Mouse (Mus musculus): Measurements from ENCODE around the gene Gm20721.

Gm20721 gene

DNA sequence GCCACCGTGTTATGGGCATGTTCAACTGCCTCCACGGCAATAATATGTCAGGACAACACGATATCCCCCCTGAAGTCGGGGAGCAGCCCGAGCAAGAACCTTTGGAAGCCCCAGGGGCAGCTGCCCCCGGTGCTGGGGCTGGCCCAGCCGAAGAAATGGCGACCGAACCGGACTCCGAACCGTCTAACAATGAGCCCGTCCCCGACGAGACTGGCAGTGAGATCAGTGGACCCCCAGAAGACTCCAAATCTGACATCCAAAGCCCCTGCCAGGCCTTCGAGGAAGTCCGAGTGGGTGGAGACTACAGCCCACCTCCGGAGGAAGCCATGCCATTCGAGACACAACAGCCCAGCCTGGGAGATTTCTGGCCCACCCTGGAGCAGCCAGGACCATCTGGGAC lies 48.7 kb downstream of the Gm20721 start:
- no peak for DNase-seq (ENCODE audit: low spot score)

DNA sequence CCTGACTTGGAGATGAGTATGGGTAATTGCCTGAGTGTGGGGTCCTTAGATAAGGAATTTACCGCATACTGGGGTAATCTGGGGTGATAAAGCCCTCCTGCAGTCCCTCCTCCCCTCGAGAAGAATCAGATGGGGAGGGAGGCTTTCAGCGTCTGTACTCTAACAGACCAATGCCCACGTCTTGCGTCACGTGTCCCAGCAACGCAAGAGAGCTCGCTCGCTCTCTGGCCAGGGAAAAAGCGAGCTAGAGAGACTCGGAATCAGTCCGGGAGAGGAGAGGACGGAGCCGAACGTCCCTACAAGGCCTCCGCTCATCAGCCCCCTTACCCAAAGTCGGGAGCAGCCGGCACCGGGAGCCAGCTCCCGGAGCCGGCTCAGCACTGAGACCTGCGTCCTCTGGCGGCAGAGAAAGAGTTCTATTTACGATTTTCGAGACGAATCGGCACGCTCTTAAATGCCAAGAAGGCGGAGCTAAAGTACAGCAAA lies 49.4 kb downstream of the Gm20721 start:
- peak; percentile 57 for DNase-seq (ENCODE audit: low spot score)

DNA sequence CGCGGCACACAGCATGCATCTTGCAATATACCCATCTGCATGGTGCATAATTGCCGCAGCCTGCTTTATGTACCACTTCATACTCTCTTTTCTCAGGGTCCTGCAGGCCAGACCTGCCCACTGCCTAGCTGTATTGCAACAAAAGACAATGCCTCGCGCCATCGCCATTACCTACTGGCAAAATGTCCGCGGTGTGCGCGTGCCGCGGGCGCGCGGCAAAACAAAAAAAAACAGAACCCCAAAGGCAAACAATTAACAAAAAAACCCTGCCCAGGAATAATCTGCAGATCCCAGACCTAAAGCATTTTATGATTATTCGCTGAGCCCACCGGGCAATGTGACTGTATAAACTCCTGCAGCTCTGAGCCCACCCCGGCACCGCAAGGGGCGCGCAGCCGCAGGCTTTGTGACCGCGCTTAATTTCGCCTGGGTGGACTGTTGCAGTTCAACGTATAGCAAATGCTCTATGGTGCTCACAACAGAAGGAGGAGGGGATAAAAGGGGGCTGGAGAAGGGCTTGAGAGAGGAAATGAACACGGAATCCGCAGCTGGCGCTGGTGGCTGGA lies 50.5 kb downstream of the Gm20721 start:
- DNase-seq (ENCODE audit: low spot score) = peak; percentile 64

DNA sequence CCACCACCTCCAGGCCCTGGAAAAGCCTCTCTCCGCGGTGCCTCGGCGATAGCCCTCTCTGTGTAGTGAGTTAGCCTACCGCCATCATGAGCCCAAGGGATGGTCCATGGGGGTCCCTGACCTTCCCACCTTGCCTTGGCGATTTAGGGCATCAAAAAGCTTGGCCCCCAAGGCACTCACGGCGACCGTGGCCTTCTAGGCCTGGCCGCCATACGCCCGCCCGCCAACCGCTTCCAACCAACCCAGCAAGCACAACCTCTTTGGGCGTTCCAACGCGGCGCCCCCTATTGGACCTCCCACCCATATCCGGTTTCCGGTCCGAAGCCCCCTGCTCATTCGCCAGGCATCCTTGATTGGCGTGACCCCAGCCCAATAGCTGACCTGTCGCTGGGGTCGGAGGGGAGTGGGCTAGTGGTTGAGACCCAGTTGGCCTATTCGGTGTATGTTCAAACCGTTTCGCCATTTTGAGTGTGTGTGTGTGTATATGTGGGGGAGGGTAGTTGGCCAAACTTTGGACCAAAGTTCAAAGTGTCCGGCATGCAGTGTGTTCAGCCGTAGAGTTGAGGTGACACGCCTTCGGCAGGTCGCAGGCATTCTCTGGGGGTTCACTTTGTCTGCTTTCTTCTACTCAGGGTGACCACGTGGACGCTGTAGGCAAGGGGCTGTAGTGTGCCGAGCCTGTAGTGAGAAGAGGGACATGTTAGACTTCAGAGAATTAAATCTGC lies 51.2 kb downstream of the Gm20721 start:
- DNase-seq (ENCODE audit: low spot score) = peak; percentile 99

DNA sequence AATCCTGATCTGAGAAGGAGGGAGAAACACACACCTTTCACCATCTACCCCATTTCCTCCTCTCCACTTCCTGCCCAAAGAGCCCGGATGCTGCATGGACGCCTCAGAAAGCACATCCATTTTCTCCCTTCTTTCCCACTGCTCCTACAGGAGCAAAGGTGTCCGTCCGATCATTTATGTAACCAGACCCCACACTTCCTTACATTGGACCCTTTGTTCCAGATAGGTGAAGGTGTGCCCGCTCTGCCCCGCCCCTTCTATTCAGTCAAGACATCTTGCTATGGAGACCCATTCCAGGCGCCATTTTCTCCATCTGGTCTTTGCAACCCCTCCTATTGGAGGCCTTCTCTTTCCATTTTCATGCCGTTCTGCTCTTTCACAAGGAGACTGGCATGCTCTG lies 52.1 kb downstream of the Gm20721 start:
- DNase-seq (ENCODE audit: low spot score) = peak; percentile 65

DNA sequence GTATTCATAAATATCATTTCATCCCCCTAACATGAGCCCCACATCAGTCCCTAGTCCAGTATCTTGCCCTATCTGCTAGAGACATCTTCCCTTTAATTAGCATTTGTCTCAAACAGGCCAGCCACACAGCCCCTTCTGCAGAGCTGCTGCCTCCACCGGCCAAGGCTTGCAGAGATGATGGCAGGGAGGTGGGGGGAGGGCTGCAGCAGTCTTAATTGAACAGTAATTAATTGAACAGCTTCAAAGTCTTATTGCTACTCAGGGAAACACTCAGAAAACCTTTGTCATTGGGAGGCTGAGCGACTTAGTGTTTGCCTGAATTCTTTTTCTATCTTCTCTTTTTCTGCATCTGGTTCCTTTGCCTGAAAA lies 54.9 kb downstream of the Gm20721 start:
- DNase-seq (ENCODE audit: low spot score) = no peak

DNA sequence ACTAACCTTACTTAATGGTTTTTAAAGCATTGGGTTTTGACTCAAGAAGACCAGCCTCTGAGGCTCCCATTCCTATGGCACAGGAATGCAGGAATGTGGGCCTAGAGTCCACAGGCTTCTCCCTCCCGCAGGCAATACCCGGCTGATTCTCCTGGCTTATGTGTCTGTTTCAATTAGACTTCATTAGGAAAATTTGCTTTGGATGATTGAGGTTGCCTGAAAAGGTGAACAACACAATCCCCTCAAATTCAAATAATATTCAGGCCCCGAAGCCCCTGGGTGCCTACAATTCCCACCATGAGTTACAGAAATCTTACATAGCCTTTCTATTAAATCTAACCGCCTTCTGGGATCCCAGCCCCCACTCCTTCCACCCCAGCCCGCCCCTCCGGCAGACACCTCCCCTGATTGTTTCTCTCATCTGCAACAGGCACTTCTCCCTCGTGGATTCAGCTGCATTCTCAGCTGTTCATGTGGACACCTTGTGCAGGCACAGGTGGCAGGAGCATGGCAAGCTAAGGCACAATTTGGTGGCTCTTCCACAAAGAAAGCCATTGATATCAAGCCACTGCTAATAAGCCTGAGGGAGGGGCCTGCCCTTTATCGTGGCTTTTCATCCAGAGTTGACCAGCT lies 55.4 kb downstream of the Gm20721 start:
- no peak for DNase-seq (ENCODE audit: low spot score)

DNA sequence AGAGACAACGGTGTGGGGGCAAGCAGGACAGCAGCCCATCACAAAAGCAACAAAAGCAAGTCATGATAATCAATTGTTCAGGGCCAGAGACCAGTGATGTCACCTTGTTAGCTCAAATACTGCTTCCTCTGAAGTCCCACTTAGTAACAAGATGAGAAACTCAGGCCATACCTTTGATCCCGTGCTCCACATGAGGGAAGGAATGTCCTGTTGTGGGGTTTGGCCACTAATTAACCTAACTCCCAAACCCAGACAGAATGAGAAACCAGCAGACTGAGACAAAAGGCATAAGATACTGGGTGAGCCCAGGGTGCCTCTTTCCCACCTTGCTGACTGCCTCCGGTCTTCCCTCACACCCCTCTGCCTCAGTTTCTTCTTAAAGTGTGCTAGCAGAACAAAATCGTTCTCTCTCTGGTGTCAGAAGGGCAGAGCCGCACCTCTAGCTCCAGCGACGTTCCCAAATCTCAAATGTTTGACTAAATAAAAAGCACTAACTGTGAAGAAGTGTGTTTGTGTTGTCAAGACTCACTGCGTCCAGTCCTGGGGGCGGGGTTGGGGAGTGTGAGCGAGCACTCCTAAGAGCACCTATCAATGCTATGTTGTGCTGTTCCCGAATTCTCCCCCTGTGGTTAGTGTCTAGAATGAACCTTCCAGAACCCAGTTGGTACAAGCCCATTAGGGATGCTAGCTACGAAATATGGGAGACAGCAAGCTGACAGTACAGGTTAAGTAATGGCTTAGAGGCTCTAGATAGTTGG lies 57.7 kb downstream of the Gm20721 start:
- no peak for DNase-seq (ENCODE audit: low spot score)

DNA sequence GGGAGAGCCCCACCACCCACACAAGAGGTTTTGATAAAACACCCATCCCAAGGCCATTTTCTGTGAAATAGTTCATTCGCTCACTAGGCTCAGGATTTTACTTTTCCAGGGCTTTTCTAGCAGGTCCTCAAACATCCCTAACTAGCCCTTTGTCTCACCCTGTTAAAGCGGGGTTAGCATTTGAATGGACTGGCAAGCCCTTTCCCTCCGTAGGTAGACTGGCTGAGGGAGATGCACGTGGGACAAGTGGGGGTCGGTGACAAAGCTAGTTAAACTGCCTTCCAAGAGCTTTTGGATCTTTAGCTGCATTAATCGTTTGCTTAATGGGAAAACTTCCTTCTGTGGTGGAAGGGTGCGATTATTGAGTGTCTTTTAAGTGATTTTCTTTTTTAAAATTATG lies 58.6 kb downstream of the Gm20721 start:
- no peak for DNase-seq (ENCODE audit: low spot score)

DNA sequence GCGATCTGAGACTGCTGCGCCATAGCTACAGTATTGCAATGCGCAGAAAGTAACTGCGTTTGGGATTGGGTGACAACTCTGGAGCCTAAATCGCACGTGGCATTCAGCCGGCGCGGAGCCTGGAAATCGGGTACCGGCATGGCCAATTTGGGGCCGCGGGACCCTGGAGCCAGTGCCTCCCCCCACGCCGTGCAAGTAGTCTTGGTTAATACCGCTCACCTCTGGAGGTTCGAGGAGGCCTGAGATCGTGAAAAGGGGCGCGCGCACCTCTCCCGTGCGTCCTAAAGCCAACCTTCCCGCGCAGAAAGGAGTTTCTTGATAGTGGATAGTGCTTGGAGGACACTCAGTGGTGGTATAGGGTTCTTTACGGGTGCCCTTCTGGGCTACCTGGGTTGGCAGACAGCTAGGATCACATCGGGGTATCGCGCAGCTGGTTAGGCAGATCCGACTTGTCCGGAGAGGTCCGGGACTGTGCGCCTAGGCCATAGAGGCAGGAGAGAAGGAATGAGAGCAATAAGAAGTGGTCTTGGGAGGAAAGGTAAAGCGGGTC lies 60.5 kb downstream of the Gm20721 start:
- no peak for DNase-seq (ENCODE audit: low spot score)

DNA sequence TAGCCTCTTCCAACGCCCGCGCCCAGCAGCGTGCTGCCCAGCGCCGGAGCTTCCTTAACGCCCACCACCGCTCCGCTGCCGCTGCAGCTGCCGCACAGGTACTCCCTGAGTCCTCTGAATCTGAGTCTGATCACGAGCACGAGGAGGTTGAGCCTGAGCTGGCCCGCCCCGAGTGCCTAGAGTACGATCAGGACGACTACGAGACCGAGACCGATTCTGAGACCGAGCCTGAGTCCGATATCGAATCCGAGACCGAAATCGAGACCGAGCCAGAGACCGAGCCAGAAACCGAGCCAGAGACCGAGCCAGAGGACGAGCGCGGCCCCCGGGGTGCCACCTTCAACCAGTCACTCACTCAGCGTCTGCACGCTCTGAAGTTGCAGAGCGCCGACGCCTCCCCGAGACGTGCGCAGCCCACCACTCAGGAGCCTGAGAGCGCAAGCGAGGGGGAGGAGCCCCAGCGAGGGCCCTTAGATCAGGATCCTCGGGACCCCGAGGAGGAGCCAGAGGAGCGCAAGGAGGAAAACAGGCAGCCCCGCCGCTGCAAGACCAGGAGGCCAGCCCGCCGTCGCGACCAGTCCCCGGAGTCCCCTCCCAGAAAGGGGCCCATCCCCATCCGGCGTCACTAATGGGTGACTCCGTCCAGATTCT lies 61.6 kb downstream of the Gm20721 start:
- DNase-seq (ENCODE audit: low spot score) = no peak

DNA sequence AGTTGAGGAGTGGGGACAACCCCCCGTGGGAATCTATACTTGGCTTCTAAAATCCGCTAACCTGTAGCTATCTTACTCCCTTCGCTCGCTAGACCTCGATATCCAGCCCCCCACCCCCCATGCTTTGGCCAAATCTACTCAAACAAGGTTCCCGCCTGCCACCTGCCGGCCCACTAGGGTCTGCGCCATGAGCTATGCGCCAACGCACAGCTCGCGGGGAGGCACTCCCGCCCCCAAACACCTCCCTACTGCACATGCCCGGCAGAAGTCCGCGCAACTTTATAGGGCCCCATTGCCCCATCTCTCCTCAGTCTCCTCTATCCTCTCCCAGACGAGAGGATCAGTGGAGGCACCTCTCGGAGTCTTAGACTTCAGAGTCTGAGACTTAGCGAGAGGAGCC lies 62.5 kb downstream of the Gm20721 start, which contains the start of gene Gnas:
Gene Gnas (plus strand): TSS at position 310 of the 400 bp plus-strand sequence.
- peak; percentile 47 for DNase-seq (ENCODE audit: low spot score)

DNA sequence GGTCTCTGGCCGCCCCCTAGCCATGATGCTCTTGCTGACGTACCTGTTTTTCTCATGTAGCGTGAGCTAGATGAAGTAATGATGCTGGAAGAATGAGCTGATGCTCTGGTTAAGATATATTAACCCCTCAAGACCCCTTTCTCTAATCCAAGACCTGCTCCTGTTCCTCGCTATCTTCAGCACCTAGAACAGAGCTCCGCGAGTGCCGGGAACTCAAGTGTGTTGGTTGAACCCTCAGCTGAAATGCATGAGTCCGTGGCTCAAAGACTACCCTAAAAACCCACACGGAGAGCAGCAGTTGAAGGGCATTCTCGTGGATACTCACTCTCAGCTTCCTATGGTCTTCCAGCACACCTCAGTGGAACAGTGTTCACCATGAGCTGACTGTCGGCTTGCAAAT lies 63.2 kb downstream of the Gm20721 start:
- no peak for DNase-seq (ENCODE audit: low spot score)

Data from MN1 (cell line).